Mouse (Mus musculus) ES-Bruce4 (cell line): ENCODE data around the gene Heg1. TPM values are rescaled to one million over a fixed set of nuclear protein-coding genes. Genes with fewer than 3 reads are reported as not detected.
A peak's percentile ranks its signal among the peaks of the same experiment; 100 is the strongest.

Experiments used
- H3K27ac ChIP-seq: 2 replicates; pipeline ENCODE4 v1.5.1; 2012; ENCODE audit warnings: low read length, inconsistent platforms; ENCODE audit not compliant: insufficient read depth
- H3K27me3 ChIP-seq: 2 replicates; pipeline ENCODE4 v1.6.1; 2012; ENCODE audit warnings: mild to moderate bottlenecking, low read length, inconsistent platforms; ENCODE audit not compliant: control insufficient read depth, poor library complexity, insufficient read depth, severe bottlenecking
- H3K36me3 ChIP-seq: 2 replicates; pipeline ENCODE4 v1.6.1; 2012; ENCODE audit warnings: inconsistent platforms, mild to moderate bottlenecking, low read length, moderate library complexity; ENCODE audit not compliant: control insufficient read depth, poor library complexity, insufficient read depth, severe bottlenecking
- H3K4me1 ChIP-seq: one replicate; pipeline ENCODE4 v1.8.1; 2011; ENCODE audit warnings: low read length; ENCODE audit not compliant: control insufficient read depth, insufficient read depth
- H3K4me3 ChIP-seq: 2 replicates; pipeline ENCODE4 v1.5.1; 2011; ENCODE audit warnings: low read depth, mild to moderate bottlenecking, low read length
- H3K9ac ChIP-seq: 2 replicates; pipeline ENCODE4 v1.6.1; 2012; ENCODE audit warnings: low read depth, mild to moderate bottlenecking, inconsistent platforms; ENCODE audit not compliant: poor library complexity, severe bottlenecking
- H3K9me3 ChIP-seq: replicated peaks from 2 replicates; pipeline ENCODE4 v1.6.1; 2012; ENCODE audit warnings: mild to moderate bottlenecking, low read length, inconsistent platforms; ENCODE audit not compliant: control insufficient read depth, poor library complexity, insufficient read depth, severe bottlenecking
- CTCF ChIP-seq: IDR thresholded peaks from one replicate; pipeline ENCODE4 v1.8.1; 2011; ENCODE audit warnings: low read depth, low read length
- EP300 ChIP-seq: IDR thresholded peaks from 2 replicates; pipeline ENCODE4 v1.6.1; 2011; ENCODE audit warnings: low read depth, low read length; ENCODE audit not compliant: insufficient read depth
- POLR2A ChIP-seq: IDR thresholded peaks from one replicate; pipeline ENCODE4 v1.8.1; 2011; ENCODE audit warnings: low read length; ENCODE audit not compliant: insufficient read depth
- polyA plus RNA-seq: library from polyadenylated mRNA; stranded (reverse); fragments of >200 nt; gene quantifications from 2 replicates; pipeline ENCODE4 v1.2.4, GENCODE M21; 2011; ENCODE audit warnings: low read depth; ENCODE audit not compliant: missing spikeins, insufficient read depth, insufficient read length

Heg1 gene
- polyA plus RNA-seq, 1 experiment: 21.7 TPM

DNA sequence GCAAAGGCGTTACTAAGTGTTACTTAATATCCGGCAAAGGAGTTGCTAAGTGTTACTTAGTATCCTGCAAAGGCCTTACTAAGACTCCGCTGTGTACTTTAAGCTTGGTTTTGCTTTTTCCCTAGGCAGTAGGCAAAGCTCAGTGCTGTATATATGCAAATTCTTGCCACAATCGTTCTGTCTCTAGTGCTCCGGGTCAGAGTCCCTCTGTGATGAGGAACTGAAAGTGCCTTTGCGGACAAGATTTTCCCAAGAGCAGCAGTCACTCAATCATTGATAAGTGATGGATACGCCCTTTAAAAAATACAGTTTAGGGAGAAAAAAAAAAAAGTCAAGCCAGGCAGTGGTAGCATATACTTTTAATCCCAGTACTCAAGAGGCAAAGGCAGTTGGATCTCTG, 61.3 kb downstream of the Heg1 start:
- no peak for TF ChIP-seq POLR2A
- no peak for TF ChIP-seq CTCF
- no peak for TF ChIP-seq EP300
- H3K9me3 ChIP-seq: no peaks in the 10 kb centered on the region
- H3K9ac ChIP-seq: no peak overlapping the region
- H3K4me1 ChIP-seq: no peaks in the 10 kb centered on the region
- H3K27me3 ChIP-seq: no peaks in the 10 kb centered on the region
- no peak overlapping the region for H3K27ac ChIP-seq
- H3K4me3 ChIP-seq: no peak overlapping the region
- no peaks in the 10 kb centered on the region for H3K36me3 ChIP-seq

- Histone ChIP-seq H3K4me1 (no peaks in the 10 kb centered on the region), H3K4me3 (no peak overlapping the region), H3K27me3 (no peaks in the 10 kb centered on the region), H3K9ac (no peak overlapping the region), H3K36me3 (no peaks in the 10 kb centered on the region), H3K27ac (no peak overlapping the region), H3K9me3 (no peaks in the 10 kb centered on the region)
- TF ChIP-seq POLR2A (no peak), EP300 (no peak), CTCF (no peak)
These were observed 62.0 kb downstream of the Heg1 start for GRCm38 (mm10) chr16:33746074-33746676.

- Histone ChIP-seq H3K4me1 (no peaks in the 10 kb centered on the region), H3K27ac (no peak overlapping the region)
- TF ChIP-seq CTCF: no peak
- no peak for TF ChIP-seq EP300
- no peak for TF ChIP-seq POLR2A
These were observed 63.3 kb downstream of the Heg1 start for GRCm38 (mm10) chr16:33747346-33747954.

GRCm38 (mm10) chr16:33747994-33748393, 63.8 kb downstream of the Heg1 start:
- Histone ChIP-seq H3K36me3 (no peaks in the 10 kb centered on the region), H3K4me1 (no peaks in the 10 kb centered on the region), H3K27me3 (no peaks in the 10 kb centered on the region), H3K9ac (no peak overlapping the region), H3K27ac (no peak overlapping the region), H3K9me3 (no peaks in the 10 kb centered on the region), H3K4me3 (no peak overlapping the region)
- TF ChIP-seq EP300 (no peak), CTCF (no peak), POLR2A (no peak)

More at GRCm38 (mm10) chr16:33747346-33747954, 63.3 kb downstream of the Heg1 start:
- Histone ChIP-seq H3K4me3 (no peak overlapping the region), H3K9me3 (no peaks in the 10 kb centered on the region), H3K9ac (no peak overlapping the region), H3K36me3 (no peaks in the 10 kb centered on the region), H3K27me3 (no peaks in the 10 kb centered on the region)

- Histone ChIP-seq H3K4me1 (no peaks in the 10 kb centered on the region), H3K27me3 (no peaks in the 10 kb centered on the region), H3K27ac (no peak overlapping the region), H3K36me3 (no peaks in the 10 kb centered on the region), H3K4me3 (peak overlapping the region; percentile 20), H3K9ac (no peak overlapping the region), H3K9me3 (no peaks in the 10 kb centered on the region)
- no peak for TF ChIP-seq EP300
- no peak for TF ChIP-seq CTCF
- TF ChIP-seq POLR2A: no peak
These were observed 67.0 kb downstream of the Heg1 start for GRCm38 (mm10) chr16:33751152-33751551.

- Histone ChIP-seq H3K36me3 (no peaks in the 10 kb centered on the region), H3K9me3 (no peaks in the 10 kb centered on the region), H3K4me3 (peak overlapping the region; percentile 20), H3K27me3 (no peaks in the 10 kb centered on the region), H3K4me1 (peaks cover 2% of the 10 kb centered on the region), H3K27ac (no peak overlapping the region), H3K9ac (no peak overlapping the region)
- TF ChIP-seq EP300 (0 out of 2 replicates have a peak, but pooled peaks have one; percentile 12), CTCF (no peak)
These were observed 67.4 kb downstream of the Heg1 start for GRCm38 (mm10) chr16:33751590-33751989.
